Mouse (Mus musculus) embryonic stem cell, embryonic (primary cell): ENCODE measurements around the gene Cldn13.

Source experiments
- CTCF ChIA-PET, 4 experiments: fragments of 300-600 bp in 2 of 4; fragments of 350-600 bp in 2 of 4; sonication (Branson Sonifier 250); formaldehyde crosslinking; loops; one replicate each; lab custom pipeline; 2022; ENCODE audit warnings: inconsistent platforms in 2 of 4; lab: Charles Lee
- POLR2A ChIA-PET, 4 experiments: fragments of 300-600 bp in 2 of 4; fragments of 350-600 bp in 2 of 4; sonication (Branson Sonifier 250); formaldehyde crosslinking; loops; one replicate each; lab custom pipeline; 2022; ENCODE audit warnings: antibody characterized with exemption in 4 of 4, inconsistent platforms in 1 of 4; lab: Charles Lee

Gene Cldn13

DNA sequence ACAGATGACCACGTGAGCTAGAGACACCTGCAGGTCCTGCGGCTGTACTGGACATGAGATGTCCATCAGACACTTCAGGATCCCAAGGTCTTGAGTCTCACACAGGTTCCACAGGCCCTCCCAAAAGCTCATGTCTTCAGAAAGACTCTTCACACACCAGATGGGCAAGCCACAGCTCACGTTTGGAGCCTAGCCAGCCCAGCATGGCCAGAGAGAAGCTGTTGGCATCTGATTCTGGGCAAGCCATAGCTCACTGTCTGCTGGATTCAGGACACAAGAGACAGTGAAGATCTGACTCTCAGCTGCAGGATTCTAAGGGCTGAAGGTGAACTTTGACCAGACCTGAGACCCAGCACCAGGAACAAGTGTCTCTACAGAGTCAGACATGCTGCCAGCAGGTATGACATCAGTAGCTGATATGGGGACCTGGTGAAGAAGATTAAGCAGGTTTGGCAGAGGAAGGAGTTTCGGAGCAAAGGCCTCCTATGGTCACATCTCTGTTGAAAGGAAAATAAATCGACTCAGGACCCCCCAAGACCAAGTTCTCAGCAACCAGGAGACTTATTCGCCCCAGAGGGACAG lies 4.9 kb upstream of the Cldn13 start:
- CTCF ChIA-PET: interaction anchor here (0.5 to 8.9 kb wide), 24 partner anchors 9 to 958 kb away, joined by 3 to 55 read pairs (median 4); partner anchors contain the start of genes Mettl27 (in 2 of the 4), Abhd11 (in 1 of the 4), Cldn3 (in 1 of the 4) and Stx1a (in 1 of the 4)
- POLR2A ChIA-PET: interaction anchor here (0.6 to 8.8 kb wide), 32 partner anchors 7 to 430 kb away, joined by 3 to 56 read pairs (median 4); partner anchors contain the start of genes Cldn4 (in 3 of the 4), Abhd11 (in 2 of the 4), Cldn3 (in 1 of the 4) and Fkbp6 (in 1 of the 4)

DNA sequence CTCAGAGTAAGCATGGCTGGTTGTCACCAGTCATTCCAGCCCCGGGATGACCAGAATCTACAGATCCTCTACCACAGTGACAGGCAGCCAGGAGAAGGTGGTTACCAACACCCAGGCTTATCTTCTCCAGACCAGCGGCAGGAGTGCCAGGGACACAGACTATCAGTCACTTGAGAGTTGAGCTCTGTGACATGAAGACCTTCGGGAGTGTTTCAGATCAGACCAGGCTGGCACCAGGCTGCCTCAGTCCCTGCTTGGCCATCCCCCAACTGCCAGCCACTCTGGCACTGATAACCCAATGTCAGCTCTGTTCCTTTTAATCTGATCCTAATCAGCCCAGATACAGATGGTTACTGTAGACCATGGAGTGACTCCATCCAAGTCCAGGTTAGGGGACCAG lies 3.8 kb upstream of the Cldn13 start:
- ChIA-PET POLR2A (interaction anchor here in 3 of 4 experiments (0.7 to 8.8 kb wide), 37 partner anchors 8 to 183 kb away, joined by 3 to 56 read pairs (median 5); partner anchors contain the start of genes Cldn4 (in 3 of the 3), Abhd11 (in 2 of the 3), Cldn3 (in 2 of the 3) and Mettl27 (in 2 of the 3)), CTCF (interaction anchor here (0.8 to 8.9 kb wide), 22 partner anchors 12 to 250 kb away, joined by 3 to 55 read pairs (median 6); partner anchors contain the start of genes Mettl27 (in 2 of the 4), Abhd11 (in 1 of the 4), Cldn3 (in 1 of the 4) and Cldn4 (in 1 of the 4))

DNA sequence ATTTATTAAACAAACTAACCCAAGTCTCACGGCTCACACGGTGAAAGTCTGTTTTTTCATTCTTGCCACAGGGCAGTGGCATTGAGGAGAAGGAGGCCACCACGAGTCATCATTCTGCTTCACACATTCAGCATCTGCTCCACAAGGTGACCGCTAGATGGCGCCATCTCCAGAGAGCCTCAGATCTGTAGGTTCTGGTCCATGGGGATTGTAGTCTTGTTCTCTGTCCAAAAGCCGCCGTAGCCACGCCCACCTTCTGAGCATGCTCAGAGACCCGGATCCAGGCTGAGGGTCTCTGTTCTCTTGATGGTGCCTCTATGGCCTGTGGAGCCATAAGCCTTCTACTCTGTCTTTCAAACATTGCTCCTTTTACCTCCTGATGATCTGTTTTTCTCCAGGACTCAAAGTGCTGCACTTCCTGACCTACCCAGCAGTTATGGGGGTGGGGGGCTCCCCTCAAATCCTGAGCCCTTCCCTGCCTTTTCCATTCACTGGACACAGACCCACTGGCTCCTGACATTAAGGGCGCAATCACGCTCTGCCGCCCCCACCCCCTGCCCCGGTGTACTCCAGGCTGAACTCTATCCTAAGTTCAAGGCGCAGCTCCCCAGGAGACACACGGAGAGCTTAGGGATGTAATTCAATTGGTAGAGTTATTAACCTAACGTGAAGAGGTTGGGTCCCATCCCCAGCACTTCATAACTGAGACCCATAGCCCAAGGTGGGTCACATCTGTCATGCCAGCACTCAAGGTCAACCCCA lies 2.9 kb upstream of the Cldn13 start:
- POLR2A ChIA-PET: interaction anchor here in 3 of 4 experiments (0.6 to 8.8 kb wide), 21 partner anchors 9 to 91 kb away, joined by 3 to 56 read pairs (median 9); partner anchors contain the start of genes Abhd11 (in 2 of the 3), Cldn4 (in 2 of the 3), Mettl27 (in 2 of the 3) and Cldn3 (in 1 of the 3)
- CTCF ChIA-PET: interaction anchor here (1.0 to 8.9 kb wide), 17 partner anchors 11 to 249 kb away, joined by 3 to 55 read pairs (median 7); partner anchors contain the start of genes Mettl27 (in 3 of the 4), Cldn3 (in 1 of the 4), Stx1a (in 1 of the 4) and Tmem270 (in 1 of the 4)

DNA sequence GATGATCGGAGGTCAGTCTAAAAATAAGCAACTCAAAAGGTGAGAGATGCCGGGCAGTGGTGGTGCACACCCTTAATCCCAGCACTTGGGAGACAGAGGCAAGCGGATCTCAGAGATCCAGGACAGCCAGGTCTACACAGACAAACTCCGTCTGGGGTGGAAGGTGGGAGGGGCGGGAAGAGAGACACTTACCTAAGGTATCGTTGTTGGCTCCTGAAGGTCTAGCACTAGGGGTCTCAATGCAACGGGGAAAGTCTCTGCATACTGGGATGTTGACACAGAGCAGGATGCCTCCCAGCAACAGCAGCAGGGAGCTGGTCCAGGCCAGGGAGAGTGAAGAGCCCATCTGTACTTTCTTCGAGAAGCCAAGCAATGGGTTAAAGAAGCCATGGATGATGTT lies 816 bp downstream of the Cldn13 start:
- CTCF ChIA-PET: interaction anchor here in 2 of 4 experiments (1.0 to 8.9 kb wide), 3 partner anchors 51 to 110 kb away, joined by 3 to 55 read pairs (median 5); no protein-coding TSS in a partner anchor
- POLR2A ChIA-PET: interaction anchor here in 3 of 4 experiments (0.6 to 2.4 kb wide), 9 partner anchors 15 to 109 kb away, joined by 3 to 7 read pairs (median 4); partner anchors contain the start of genes Abhd11 (in 2 of the 3) and Cldn4 (in 1 of the 3)

DNA sequence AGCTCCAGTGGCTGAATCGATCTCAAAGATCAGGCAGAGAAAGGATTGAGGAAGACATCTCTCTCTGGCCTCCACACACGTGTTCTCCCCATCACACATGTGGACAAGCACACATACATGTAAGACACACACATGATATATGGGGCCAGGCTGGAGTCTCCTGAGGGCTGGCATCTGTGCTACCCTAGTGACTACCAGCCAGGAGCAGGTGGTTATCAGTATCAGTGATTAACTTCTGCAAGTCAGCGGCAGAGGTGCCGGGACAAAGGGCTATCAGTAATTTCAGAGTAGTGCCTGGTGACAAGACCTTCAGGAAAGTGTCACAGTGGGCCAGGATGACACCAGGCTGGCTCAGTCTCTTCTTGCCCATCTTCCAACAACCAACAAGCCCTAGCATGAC lies 1.6 kb downstream of the Cldn13 start:
- ChIA-PET POLR2A (interaction anchor here in 2 of 4 experiments (1.1 to 2.6 kb wide), 5 partner anchors 13 to 95 kb away, joined by 4 to 8 read pairs (median 5); partner anchors contain the start of genes Abhd11 (in 1 of the 2) and Cldn4 (in 1 of the 2)), CTCF (interaction anchor here in 2 of 4 experiments (1.0 to 8.9 kb wide), 4 partner anchors 52 to 109 kb away, joined by 3 to 55 read pairs (median 4); no protein-coding TSS in a partner anchor)

DNA sequence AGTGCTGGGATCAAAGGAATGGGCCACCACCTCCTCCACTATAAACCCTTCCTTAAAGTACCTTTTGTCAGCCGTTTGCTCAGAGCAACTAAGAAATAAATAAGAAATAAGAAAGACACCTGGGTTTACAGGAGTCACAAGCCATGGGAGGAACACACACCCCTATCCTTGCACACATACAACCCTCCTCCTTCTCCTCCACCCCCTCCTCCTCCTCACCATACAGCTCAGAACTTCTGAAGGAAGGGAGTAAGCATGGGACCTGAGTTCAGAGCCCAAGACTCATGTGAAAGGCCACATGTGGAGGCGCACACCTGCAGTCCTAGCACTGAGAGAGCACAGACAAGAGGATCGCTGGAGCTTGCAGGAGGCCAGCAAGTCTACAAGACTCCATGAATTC lies 2.0 kb downstream of the Cldn13 start:
- ChIA-PET CTCF (interaction anchor here in 2 of 4 experiments (1.0 to 8.9 kb wide), 6 partner anchors 53 to 109 kb away, joined by 3 to 55 read pairs (median 4); partner anchors contain the start of gene Abhd11 (in 1 of the 2)), POLR2A (interaction anchor here in 3 of 4 experiments (0.7 to 2.6 kb wide), 6 partner anchors 14 to 96 kb away, joined by 4 to 8 read pairs (median 5); partner anchors contain the start of genes Abhd11 (in 1 of the 3), Cldn4 (in 1 of the 3) and Mettl27 (in 1 of the 3))

DNA sequence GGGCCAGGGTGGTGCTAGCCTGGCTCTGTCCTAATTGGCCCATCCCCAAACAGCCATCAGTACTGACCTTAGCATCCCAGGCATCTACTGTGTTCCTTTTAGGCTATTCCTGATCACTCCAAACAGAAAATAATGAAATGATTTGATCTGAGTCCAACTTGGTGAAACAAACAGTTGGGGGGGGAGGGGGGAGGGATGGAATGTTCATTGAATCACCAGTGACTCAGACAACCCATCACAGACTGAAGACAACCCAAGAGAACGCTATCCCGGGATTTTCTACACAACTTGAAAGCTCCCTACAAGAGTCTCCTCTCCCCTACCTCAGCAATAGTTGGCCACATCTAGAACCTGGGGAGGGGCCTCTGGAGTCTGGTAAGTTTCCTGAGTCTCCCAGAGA lies 3.4 kb downstream of the Cldn13 start:
- ChIA-PET POLR2A (interaction anchor here in 2 of 4 experiments (1.4 to 2.6 kb wide), 4 partner anchors 15 to 97 kb away, joined by 3 to 8 read pairs (median 6); partner anchors contain the start of genes Abhd11 (in 2 of the 2) and Cldn4 (in 1 of the 2)), CTCF (interaction anchor here in 3 of 4 experiments (0.6 to 8.9 kb wide), 3 partner anchors 54 to 69 kb away, joined by 3 to 55 read pairs (median 7); no protein-coding TSS in a partner anchor)

DNA sequence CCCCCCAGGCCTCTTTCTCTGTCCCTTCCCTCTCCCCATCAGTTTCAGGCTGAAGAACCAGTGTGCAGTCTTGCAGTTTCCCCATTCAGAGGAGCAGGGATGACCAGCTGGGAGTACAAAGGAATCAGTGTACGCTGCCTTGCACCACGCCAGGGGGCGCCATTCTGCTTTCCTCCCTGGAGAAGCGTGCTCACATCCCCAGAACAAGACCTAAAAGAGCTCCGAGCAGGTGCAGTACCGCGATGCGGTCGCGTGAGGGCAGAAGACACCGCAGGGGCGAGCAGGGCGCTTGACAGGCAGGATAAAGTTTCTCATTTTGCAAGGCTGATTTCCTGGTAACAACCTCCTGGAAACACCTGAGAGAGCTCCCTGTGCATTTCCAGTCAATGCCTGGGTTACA lies 8.2 kb downstream of the Cldn13 start:
- ChIA-PET CTCF (interaction anchor here (0.5 to 3.7 kb wide), 213 partner anchors 8 to 1188 kb away, joined by 3 to 220 read pairs (median 4); partner anchors contain the start of genes Abhd11 (in 4 of the 4), Cldn3 (in 4 of the 4), Mettl27 (in 4 of the 4) and Cldn13 (in 3 of the 4)), POLR2A (interaction anchor here (0.5 to 1.7 kb wide), 59 partner anchors 8 to 404 kb away, joined by 3 to 34 read pairs (median 4); partner anchors contain the start of genes Abhd11 (in 3 of the 4), Cldn3 (in 2 of the 4), Cldn4 (in 2 of the 4) and Mettl27 (in 2 of the 4))

DNA sequence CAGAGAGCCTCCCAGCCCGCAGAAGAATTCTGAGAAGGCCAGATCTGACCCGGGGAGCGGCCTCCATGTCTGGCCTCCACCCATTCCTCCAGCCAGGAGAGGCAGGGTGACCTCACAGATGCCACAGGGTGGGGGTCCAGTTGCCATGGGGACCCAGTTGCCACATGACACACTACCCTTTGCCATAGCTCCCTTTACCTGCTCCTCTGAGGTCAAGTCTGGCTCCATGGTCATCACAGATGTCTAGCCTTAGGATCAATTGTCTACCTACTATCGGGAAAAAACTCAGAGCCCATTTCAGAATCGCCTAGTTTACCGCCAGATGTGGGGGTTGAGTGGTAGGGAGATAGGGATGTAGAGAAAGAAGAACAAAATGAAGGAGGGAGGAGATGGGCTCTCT lies 8.7 kb downstream of the Cldn13 start, which contains the start of gene Tmem270:
Gene Tmem270 (minus strand): TSS at position 101 of the 400 bp plus-strand sequence.
- CTCF ChIA-PET: interaction anchor here (0.6 to 3.7 kb wide), 168 partner anchors 8 to 487 kb away, joined by 3 to 220 read pairs (median 5); partner anchors contain the start of genes Abhd11 (in 4 of the 4), Mettl27 (in 4 of the 4), Cldn13 (in 3 of the 4) and Cldn3 (in 3 of the 4)

DNA sequence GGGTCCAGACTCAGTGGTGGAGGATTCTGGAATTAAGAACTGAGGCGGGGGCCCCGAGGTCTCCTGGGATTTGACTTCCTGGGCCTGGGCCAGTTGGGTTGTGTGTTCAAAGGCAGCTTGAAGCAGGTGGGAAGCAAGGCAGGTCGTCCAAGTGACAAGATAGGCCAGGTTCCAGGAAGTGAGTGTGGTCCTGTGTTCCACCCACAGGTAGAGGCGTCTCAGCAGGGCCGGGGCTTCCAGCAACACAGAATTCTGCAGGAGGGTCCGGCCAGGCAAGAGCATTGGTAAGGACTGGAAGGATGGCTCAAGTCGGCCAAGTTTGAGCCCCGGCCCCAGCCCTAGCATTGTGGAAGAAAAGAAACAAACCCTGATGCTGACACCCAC lies 13.7 kb downstream of the Cldn13 start:
- ChIA-PET CTCF (interaction anchor here (0.6 to 2.0 kb wide), 37 partner anchors 13 to 412 kb away, joined by 3 to 12 read pairs (median 4); no protein-coding TSS in a partner anchor), POLR2A (interaction anchor here in 3 of 4 experiments (0.6 to 1.6 kb wide), 6 partner anchors 44 to 402 kb away, joined by 3 to 7 read pairs (median 3); partner anchors contain the start of genes Abhd11 (in 1 of the 3) and Cldn4 (in 1 of the 3))

More for the DNA sequence above, 8.7 kb downstream of the Cldn13 start, which contains the start of gene Tmem270:
- POLR2A ChIA-PET: interaction anchor here (0.8 to 1.7 kb wide), 44 partner anchors 10 to 228 kb away, joined by 3 to 34 read pairs (median 4); partner anchors contain the start of genes Abhd11 (in 3 of the 4), Cldn3 (in 2 of the 4), Cldn4 (in 2 of the 4) and Mettl27 (in 2 of the 4)

DNA sequence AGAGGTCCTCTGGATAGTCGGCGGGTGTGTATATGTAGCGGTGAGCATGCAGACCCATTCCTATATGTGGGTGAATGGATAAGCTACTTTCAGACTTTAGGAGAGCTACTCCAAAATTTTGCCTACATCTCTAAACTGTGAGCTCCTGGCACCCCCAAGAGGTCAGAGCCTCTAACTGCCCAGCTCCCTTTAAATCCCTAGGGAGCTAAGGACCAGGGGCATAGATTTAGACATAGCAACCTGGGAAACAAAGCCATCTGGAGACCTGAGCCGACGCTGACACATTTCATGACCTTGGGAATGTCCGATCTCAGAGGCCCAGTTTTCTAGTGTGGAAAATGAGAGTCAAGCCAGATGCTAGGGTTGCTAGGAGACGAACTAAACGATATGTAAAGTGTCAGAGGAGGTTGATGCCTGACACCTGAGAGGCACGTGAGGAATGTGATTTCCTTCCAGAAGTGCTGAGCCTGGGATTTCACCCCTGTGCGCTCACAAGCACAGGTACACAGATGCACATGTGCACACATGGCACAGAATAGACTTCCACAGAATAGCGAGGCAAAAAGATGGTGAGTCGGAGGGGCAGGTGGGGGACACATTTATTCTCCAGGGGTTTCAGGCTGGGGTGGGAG lies 14.2 kb downstream of the Cldn13 start:
- ChIA-PET POLR2A (interaction anchor here in 3 of 4 experiments (0.5 to 1.6 kb wide), 9 partner anchors 9 to 401 kb away, joined by 3 to 7 read pairs (median 3); partner anchors contain the start of genes Abhd11 (in 1 of the 3) and Cldn4 (in 1 of the 3)), CTCF (interaction anchor here (0.5 to 2.0 kb wide), 57 partner anchors 8 to 814 kb away, joined by 3 to 12 read pairs (median 4); no protein-coding TSS in a partner anchor)

DNA sequence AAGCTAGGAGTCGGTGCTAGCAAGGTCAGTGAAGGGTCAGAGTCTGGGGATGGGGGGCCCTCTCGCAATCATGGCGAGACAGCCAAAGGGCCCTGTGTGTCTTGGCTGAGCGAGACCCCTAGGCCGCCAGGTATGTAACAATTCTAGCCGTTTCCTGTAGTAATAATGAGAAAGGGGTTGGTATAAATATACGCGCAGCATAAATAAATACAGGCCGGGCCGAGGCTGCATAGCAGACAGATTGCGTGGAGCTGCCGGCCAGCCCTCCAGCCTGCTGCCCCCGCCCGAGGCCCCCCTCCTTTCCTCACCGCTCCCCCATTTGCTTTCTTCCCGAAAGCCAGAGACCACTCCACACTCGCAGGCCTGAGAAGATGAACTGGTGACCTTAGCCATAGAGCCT lies 17.7 kb downstream of the Cldn13 start:
- POLR2A ChIA-PET: interaction anchor here in 2 of 4 experiments (0.5 to 1.0 kb wide), 2 partner anchors 12 to 42 kb away, joined by 3 read pairs; no protein-coding TSS in a partner anchor
- CTCF ChIA-PET: interaction anchor here in 2 of 4 experiments (0.6 to 3.2 kb wide), 3 partner anchors 9 to 146 kb away, joined by 4 to 12 read pairs (median 5); partner anchors contain the start of gene Tmem270 (in 1 of the 2)

DNA sequence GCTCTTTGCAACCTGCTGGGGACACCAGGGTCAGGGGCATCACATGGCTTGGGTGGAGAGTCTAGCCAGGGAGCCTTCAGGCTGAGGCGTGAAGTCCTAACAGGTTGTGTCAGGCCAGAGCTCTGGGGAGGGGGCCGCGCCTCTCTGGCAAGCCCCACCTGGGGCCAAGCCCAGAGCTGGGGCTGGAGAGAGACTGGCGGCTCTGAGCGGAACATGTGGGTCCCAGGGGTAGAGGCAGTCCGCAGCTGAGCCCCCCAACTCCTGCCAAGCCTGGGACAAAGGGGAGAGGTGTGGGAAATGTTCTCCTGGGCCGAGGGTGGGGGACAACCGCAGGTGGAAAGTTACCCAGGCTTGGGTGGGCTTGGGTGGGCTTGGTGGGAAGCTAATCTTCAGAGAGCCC lies 18.4 kb downstream of the Cldn13 start:
- POLR2A ChIA-PET: interaction anchor here in 1 of 4 experiments (1.0 kb wide), 1 partner anchor 12 kb away, joined by 3 read pairs; no protein-coding TSS in a partner anchor
- CTCF ChIA-PET: interaction anchor here in 2 of 4 experiments (0.9 to 3.2 kb wide), 2 partner anchors 10 kb away, joined by 4 to 12 read pairs; partner anchors contain the start of gene Tmem270 (in 1 of the 2)

DNA sequence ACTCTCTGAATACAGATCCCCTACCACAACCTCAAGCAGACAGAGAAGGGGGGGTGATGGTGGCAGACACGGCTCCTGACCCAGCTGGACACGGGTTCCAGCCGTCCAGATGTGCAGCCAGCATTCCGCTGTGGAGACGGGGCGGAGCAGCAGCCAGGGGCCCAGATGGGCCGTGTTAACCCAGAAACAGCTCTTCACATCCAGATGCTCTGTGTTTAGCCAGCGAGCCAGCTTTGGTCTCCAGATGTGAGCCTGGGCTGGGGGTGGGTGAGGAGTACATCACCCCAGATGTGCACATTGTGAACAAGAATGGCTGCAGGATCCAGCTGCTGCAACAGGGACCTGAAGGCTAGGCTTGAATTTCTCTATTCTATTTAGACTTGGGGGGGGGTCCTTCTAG lies 20.0 kb downstream of the Cldn13 start:
- CTCF ChIA-PET: interaction anchor here in 2 of 4 experiments (1.5 to 1.6 kb wide), 2 partner anchors 12 kb away, joined by 6 read pairs; no protein-coding TSS in a partner anchor
- POLR2A ChIA-PET: interaction anchor here in 1 of 4 experiments (1.4 kb wide), 1 partner anchor 211 kb away, joined by 4 read pairs; no protein-coding TSS in a partner anchor

DNA sequence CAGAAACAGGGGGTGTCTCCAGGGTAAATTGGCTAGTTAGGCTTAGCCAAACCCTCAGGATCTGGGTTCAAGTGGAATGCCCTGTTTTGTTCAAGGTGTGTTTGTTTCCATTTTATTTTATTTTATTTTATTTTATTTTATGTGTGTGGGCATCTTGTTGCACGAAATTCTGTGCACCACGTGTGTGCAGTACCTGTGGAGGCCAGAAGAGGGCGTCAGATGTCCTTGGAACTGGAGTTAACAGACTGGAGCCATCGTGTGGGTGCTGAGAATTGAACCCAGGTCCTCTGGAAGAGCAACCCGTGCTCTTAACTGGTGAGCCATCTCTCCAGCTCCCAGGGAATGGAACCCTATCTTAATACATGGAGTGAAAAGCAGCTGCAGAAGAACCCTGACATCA lies 22.6 kb downstream of the Cldn13 start:
- CTCF ChIA-PET: interaction anchor here (0.6 to 1.5 kb wide), 4 partner anchors 8 to 242 kb away, joined by 3 to 4 read pairs (median 3); no protein-coding TSS in a partner anchor

More for the DNA sequence above, 22.6 kb downstream of the Cldn13 start:
- POLR2A ChIA-PET: interaction anchor here in 2 of 4 experiments (0.6 to 1.4 kb wide), 2 partner anchors 17 to 53 kb away, joined by 3 to 4 read pairs; no protein-coding TSS in a partner anchor
